Mouse (Mus musculus) forebrain, embryonic 12.5 days (tissue): ENCODE measurements at regions not wholly inside any gene's neighbourhood (a gene's known extent, or its start where the extent isn't known, plus 50 kb on each side); places are given as distances from the start of the nearest gene placed in this dataset.

Experiments used
- ATAC-seq: fragments of 200-750 bp; cut with Nextera tagmentation; 2 replicates; pipeline ENCODE4 v1.8.0; 2017; ENCODE audit warnings: moderate TSS enrichment; ENCODE audit not compliant: low FRiP score
- H3K27ac ChIP-seq: fragments of 300-500 bp; sonication (generic); 2 replicates; pipeline ENCODE4 v1.5.1; 2016; ENCODE audit warnings: mild to moderate bottlenecking
- H3K27me3 ChIP-seq: fragments of 300-500 bp; sonication (generic); 2 replicates; pipeline ENCODE4 v1.6.1; 2016; ENCODE audit warnings: mild to moderate bottlenecking
- H3K36me3 ChIP-seq: fragments of 300-500 bp; sonication (generic); replicated peaks from 2 replicates; pipeline ENCODE4 v1.6.1; 2016; ENCODE audit warnings: mild to moderate bottlenecking
- H3K4me1 ChIP-seq: fragments of 300-500 bp; sonication (generic); 2 replicates; pipeline ENCODE4 v1.6.1; 2016
- H3K4me2 ChIP-seq: fragments of 300-500 bp; sonication (generic); 2 replicates; pipeline ENCODE4 v1.6.1; 2016; ENCODE audit warnings: mild to moderate bottlenecking, moderate library complexity
- H3K4me3 ChIP-seq: fragments of 300-500 bp; sonication (generic); replicated peaks from 2 replicates; pipeline ENCODE4 v1.5.1; 2016; ENCODE audit warnings: mild to moderate bottlenecking
- H3K9ac ChIP-seq: fragments of 300-500 bp; sonication (generic); 2 replicates; pipeline ENCODE4 v1.6.1; 2016; ENCODE audit warnings: mild to moderate bottlenecking
- H3K9me3 ChIP-seq: fragments of 300-500 bp; sonication (generic); 2 replicates; pipeline ENCODE4 v1.6.1; 2016
- WGBS: fragments of 180-500 bp; shearing (Covaris S2); methylation state at CpG from one replicate; pipeline ENCODE4 v1.1.7; 2016; 5-methylcytosine and 5-hydroxymethylcytosine counted together

DNA sequence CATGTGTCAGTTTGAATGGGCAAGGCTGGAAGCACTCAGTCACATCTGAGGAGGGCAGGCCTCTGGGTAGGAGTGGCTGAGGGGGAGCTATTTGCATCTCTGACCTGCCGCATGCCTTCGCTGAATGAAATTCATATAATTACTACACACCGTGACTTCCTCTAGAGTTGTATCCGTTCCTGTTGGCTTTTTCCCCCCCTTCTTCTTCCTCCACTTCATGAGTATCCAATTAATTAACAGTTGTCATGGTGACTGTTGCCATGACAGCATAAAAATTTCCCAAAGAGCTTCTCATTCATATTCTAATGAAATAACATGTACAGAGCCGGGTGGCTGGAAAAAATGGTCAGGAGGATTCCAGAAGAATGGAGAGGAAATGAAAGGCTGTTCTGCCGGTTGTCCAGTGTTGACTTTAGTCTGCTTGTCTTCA, 208.6 kb upstream of the Gm10131 start:
- Histone ChIP-seq H3K4me1 (peaks cover 40% of the 10 kb centered on the region), H3K4me3 (no peak overlapping the region), H3K9me3 (no peaks in the 10 kb centered on the region), H3K27me3 (no peaks in the 10 kb centered on the region), H3K9ac (no peak overlapping the region), H3K36me3 (no peaks in the 10 kb centered on the region), H3K27ac (peak overlapping the region; percentile 66), H3K4me2 (peak overlapping the region; percentile 26)
- 8% methylated on average over 6 of the region's 6 CpGs for WGBS
- peak; percentile 88 for ATAC-seq

DNA sequence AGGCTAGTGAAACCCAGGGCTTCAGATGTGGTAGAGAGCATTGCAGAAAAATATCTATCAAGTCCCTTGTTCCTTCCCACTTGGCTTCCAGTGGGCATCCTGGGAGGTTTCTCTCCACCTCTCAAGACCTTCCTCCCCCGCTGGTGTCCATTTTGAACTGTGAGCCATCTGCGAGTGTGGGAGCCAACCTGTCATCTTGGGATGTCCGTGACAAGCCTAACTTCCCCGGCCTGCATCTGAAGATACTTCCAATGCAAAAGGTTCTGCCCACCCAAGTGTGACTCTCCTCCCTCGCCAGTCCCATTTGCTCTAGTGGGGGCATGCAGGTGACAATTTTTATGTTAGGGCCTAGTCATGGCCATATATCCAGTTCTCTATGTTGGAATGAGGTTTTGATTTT, 208.2 kb upstream of the Gm10131 start:
- H3K9me3 ChIP-seq, result no peaks in the 10 kb centered on the region
- no peaks in the 10 kb centered on the region for H3K27me3 ChIP-seq
- 84% methylated on average over 5 of the region's 5 CpGs for WGBS
- H3K4me1 ChIP-seq, result peaks cover 35% of the 10 kb centered on the region
- no peaks in the 10 kb centered on the region for H3K36me3 ChIP-seq
- no peak for ATAC-seq
- H3K4me3 ChIP-seq, result no peak overlapping the region
- peak overlapping the region; percentile 66 for H3K27ac ChIP-seq
- H3K9ac ChIP-seq, result no peak overlapping the region
- H3K4me2 ChIP-seq, result peak overlapping the region; percentile 26; the same call in 1 of the 2 replicates

- H3K36me3 ChIP-seq, result no peaks in the 10 kb centered on the region
- no peak overlapping the region for H3K9ac ChIP-seq
- no peak overlapping the region for H3K27ac ChIP-seq
- no peak overlapping the region for H3K4me2 ChIP-seq
- H3K4me1 ChIP-seq, result peaks cover 17% of the 10 kb centered on the region
- no peaks in the 10 kb centered on the region for H3K9me3 ChIP-seq
- H3K27me3 ChIP-seq, result no peaks in the 10 kb centered on the region
- no peak for ATAC-seq
- H3K4me3 ChIP-seq, result no peak overlapping the region
Observed at GRCm38 (mm10) chr8:34315233-34315632, 203.7 kb upstream of the Gm10131 start.

DNA sequence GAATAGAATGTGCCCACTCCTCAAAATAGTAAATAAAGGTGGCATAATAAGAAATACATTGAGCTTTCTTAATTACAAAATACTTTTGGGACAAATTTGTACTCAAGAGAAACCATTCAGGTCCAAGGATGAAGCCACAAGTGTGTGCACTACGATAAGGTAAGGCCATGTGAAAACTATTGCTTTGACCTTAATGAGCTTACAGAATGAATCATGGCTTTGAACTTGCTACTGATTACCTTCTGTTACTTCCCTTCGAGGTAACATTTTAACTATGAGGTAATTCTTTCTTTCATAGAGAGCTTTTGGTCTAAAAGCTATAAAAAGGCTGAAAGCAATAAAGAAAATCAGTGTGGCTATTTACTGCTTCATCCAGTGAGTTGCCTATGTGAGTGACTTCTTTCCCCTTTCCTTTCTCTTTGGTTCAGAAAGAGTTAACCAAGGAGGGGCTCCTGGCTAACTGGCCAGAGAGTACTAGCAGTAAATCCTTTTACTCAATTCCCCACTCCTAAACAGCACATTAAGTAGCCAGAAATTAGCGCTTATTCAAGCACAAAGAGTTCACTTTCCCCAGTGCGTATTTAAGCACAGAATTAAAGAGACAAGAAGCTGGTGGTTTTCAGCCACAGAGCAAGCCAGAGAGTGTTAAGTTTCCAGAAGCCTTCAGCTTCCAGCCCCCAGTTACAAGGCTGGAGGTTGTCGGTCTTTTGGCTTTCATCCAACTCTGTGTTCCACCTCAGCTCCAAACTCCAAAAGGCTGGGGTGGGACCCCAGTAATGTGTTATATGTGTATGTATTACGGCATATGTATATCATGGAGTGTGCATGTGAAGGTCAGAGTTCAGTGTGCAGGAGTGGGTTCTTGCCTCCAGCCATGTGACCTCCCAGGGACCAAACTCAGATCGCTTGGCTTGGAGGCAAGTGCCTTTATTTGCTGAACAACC, 194.3 kb upstream of the Gm10131 start:
- ATAC-seq, result no peak
- WGBS, result 47% methylated on average over 7 of the region's 7 CpGs
- H3K36me3 ChIP-seq, result no peaks in the 10 kb centered on the region
- no peak overlapping the region for H3K9ac ChIP-seq
- H3K4me3 ChIP-seq, result no peak overlapping the region
- H3K27me3 ChIP-seq, result no peaks in the 10 kb centered on the region
- H3K4me2 ChIP-seq, result no peak overlapping the region
- 0 out of 2 replicates have a peak, but pooled peaks cover 6% of the 10 kb centered on the region for H3K4me1 ChIP-seq
- no peak overlapping the region for H3K27ac ChIP-seq
- no peaks in the 10 kb centered on the region for H3K9me3 ChIP-seq

DNA sequence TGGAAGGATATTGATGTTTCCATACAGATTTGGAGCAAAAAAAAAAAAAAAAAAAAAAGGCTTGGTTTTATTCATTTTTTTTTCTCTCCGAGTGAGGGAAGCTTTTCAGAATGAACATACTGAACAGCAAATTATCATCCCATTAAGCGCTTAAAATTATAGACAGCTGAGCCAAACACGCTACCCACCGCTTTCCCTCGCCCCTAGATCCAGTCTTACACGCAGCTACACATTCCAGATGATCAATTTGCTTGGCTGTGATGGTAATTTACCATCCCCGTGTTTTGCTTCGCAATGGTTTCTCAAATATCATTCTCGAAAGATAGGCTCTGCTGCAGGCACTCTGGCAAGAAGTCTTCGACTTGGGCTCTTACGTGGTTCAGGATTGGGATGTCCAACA, 192.3 kb upstream of the Gm10131 start:
- Histone ChIP-seq H3K27ac (no peak overlapping the region), H3K27me3 (no peaks in the 10 kb centered on the region), H3K4me3 (no peak overlapping the region), H3K9me3 (no peaks in the 10 kb centered on the region), H3K36me3 (no peaks in the 10 kb centered on the region), H3K4me2 (no peak overlapping the region), H3K9ac (no peak overlapping the region), H3K4me1 (peaks cover 12% of the 10 kb centered on the region; the same call in 1 of the 2 replicates)
- ATAC-seq, result no peak
- WGBS, result 77% methylated on average over 11 of the region's 11 CpGs

DNA sequence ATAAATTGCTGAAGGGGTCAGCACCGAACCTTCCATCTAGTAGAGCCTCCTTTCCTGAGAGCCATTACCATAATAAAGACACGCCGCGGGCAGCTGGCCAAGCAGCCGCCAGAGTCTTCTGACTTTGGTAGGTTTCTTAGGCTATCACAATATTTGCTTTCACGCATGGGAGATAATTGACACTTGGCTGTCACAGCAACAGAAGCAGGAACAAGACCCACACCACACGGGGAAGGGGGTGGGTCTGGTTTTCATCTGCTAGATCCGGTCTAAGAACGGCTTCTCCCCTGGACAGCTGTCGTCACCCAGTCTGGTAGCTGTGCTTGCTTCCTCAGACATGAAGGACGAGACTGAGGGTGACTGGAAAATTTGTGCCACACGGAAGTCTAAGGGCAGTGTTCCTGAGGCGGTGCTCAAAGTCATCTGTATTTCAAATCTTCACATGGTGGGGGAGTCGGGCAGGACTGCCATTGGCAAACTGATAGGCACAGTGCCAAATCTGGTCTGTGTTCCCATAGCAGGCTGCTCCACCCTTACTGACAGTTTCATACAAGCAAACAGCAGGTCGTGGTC, 188.9 kb upstream of the Gm10131 start:
- H3K27ac ChIP-seq, result no peak overlapping the region
- no peak overlapping the region for H3K9ac ChIP-seq
- no peak overlapping the region for H3K4me3 ChIP-seq
- H3K36me3 ChIP-seq, result no peaks in the 10 kb centered on the region
- peaks cover 6% of the 10 kb centered on the region; the same call in 1 of the 2 replicates for H3K4me1 ChIP-seq
- no peak overlapping the region for H3K4me2 ChIP-seq
- 57% methylated on average over 15 of the region's 15 CpGs for WGBS
- H3K9me3 ChIP-seq, result no peaks in the 10 kb centered on the region
- peak; percentile 23; the same call in 1 of the 2 replicates for ATAC-seq
- no peaks in the 10 kb centered on the region for H3K27me3 ChIP-seq

DNA sequence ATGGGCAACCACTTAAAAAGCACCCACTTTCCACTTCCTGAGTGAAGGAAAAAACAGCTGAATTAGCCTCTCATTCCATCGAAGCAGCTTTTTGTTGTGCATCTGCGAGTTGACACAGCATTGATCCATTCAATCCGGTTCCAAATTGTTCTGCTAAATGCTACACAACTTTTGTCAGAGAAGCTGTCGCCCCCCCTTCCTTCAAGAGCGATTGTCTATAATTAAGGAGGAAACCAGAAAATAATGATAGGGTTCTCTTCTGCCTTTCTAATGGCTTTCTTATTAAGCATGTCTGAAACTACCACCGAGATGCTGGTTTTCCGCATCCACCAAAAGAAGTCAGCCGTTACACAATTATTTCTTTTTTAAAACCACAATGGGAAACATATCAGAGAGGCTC, 183.2 kb upstream of the Gm10131 start:
- Histone ChIP-seq H3K4me1 (no peaks in the 10 kb centered on the region), H3K9me3 (peaks cover 4% of the 10 kb centered on the region; the same call in 1 of the 2 replicates), H3K4me3 (no peak overlapping the region), H3K9ac (no peak overlapping the region), H3K36me3 (no peaks in the 10 kb centered on the region), H3K27me3 (no peaks in the 10 kb centered on the region), H3K27ac (no peak overlapping the region), H3K4me2 (no peak overlapping the region)
- WGBS, result 78% methylated on average over 8 of the region's 8 CpGs
- no peak for ATAC-seq

DNA sequence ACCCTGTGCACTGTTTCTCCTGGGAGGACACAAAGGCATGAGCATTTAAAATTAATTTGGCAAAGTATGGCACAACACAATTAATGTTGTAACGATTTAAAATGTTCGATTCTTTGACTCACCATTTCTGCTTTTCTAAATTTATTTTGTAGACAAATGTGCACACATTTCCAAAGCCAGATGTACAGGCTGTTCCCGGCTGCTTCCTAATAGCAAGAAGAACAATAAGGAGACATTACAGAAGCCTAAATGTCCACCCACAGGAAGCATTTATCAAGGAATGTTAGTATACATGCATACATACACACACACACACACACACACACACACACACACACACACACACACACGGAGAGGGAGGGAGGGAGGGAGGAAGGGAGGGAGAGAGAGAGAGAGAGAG, 179.1 kb upstream of the Gm10131 start:
- H3K9ac ChIP-seq, result no peak overlapping the region
- no peaks in the 10 kb centered on the region for H3K4me1 ChIP-seq
- H3K4me2 ChIP-seq, result no peak overlapping the region
- H3K4me3 ChIP-seq, result no peak overlapping the region
- no peaks in the 10 kb centered on the region for H3K27me3 ChIP-seq
- H3K27ac ChIP-seq, result no peak overlapping the region
- no peak for ATAC-seq
- H3K36me3 ChIP-seq, result no peaks in the 10 kb centered on the region
- peaks cover 4% of the 10 kb centered on the region; the same call in 1 of the 2 replicates for H3K9me3 ChIP-seq
- WGBS, result 88% methylated on average over 3 of the region's 4 CpGs

DNA sequence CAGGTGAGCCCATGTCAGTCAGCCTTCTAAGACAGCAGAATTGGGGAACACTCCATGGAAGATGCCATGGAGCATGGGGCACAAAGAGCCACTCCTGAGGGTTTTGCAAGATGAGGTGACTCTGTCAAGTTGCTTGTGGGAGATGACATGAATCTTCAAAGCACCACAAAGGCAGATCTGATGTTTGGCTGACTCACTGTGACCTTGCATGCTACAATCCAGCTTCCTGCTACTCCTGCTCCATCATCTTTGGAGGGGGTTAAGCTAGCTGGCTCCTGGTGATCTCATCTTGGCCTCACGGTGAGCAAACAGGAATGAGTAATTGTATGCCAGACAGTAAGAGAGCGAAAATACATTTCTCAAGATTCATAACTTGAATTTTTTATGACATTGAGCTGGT, 176.3 kb upstream of the Gm10131 start:
- WGBS, result 84% methylated on average over 2 of the region's 2 CpGs
- no peaks in the 10 kb centered on the region for H3K9me3 ChIP-seq
- no peak overlapping the region for H3K9ac ChIP-seq
- H3K4me2 ChIP-seq, result no peak overlapping the region
- H3K4me3 ChIP-seq, result no peak overlapping the region
- H3K36me3 ChIP-seq, result no peaks in the 10 kb centered on the region
- no peak for ATAC-seq
- H3K4me1 ChIP-seq, result no peaks in the 10 kb centered on the region
- H3K27me3 ChIP-seq, result no peaks in the 10 kb centered on the region
- H3K27ac ChIP-seq, result no peak overlapping the region

GRCm38 (mm10) chr8:34284576-34284975, 173.0 kb upstream of the Gm10131 start:
- no peaks in the 10 kb centered on the region for H3K4me1 ChIP-seq
- WGBS, result 90% methylated on average over 3 of the region's 3 CpGs
- no peaks in the 10 kb centered on the region for H3K36me3 ChIP-seq
- H3K27ac ChIP-seq, result no peak overlapping the region
- no peak for ATAC-seq
- H3K27me3 ChIP-seq, result no peaks in the 10 kb centered on the region
- H3K4me2 ChIP-seq, result no peak overlapping the region
- H3K9me3 ChIP-seq, result no peaks in the 10 kb centered on the region
- H3K4me3 ChIP-seq, result no peak overlapping the region
- no peak overlapping the region for H3K9ac ChIP-seq

DNA sequence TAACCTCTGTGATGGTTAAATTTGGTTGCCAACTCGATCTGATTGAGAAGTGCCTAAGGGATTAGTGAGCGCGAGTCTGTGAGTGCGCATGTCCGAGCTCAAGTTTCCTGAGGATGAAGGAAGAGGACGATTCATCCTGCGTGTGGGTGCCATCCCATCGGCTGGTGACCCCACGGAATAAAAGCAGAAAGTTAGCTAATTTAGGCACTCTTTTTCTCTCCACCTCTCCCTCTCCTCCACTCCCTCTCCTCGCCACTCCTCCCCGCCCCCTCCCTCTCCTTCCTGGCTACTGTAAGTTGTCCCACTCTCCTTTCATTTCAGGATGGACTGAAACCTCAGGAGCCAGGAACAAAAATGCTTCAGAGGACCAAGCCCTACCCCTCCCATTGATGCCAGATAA, 168.9 kb upstream of the Gm10131 start:
- WGBS, result no CpG with 5 or more reads among the region's 11 CpGs
- Histone ChIP-seq H3K36me3 (no peaks in the 10 kb centered on the region), H3K4me3 (no peak overlapping the region), H3K9me3 (no peaks in the 10 kb centered on the region), H3K9ac (no peak overlapping the region), H3K27me3 (no peaks in the 10 kb centered on the region), H3K27ac (no peak overlapping the region), H3K4me2 (no peak overlapping the region), H3K4me1 (no peaks in the 10 kb centered on the region)
- ATAC-seq, result no peak

GRCm38 (mm10) chr8:34275977-34276660, 164.6 kb upstream of the Gm10131 start:
- H3K27ac ChIP-seq, result no peak overlapping the region
- no peaks in the 10 kb centered on the region for H3K36me3 ChIP-seq
- no peak overlapping the region for H3K4me2 ChIP-seq
- H3K9me3 ChIP-seq, result no peaks in the 10 kb centered on the region
- H3K27me3 ChIP-seq, result no peaks in the 10 kb centered on the region
- H3K9ac ChIP-seq, result no peak overlapping the region
- no peak overlapping the region for H3K4me3 ChIP-seq
- no peak for ATAC-seq
- H3K4me1 ChIP-seq, result no peaks in the 10 kb centered on the region
- 90% methylated on average over 7 of the region's 7 CpGs for WGBS
